Mouse (Mus musculus) ES-E14 (cell line): ENCODE results near the gene Sdc3.

Experiments
- MAFK ChIP-seq: IDR thresholded peaks from 2 replicates; pipeline ENCODE4 v1.6.1; 2014; ENCODE audit warnings: mild to moderate bottlenecking, low read depth, low read length, inconsistent platforms; ENCODE audit not compliant: insufficient read depth
- ZC3H11A ChIP-seq: IDR thresholded peaks from 2 replicates; pipeline ENCODE4 v1.6.1; 2012; ENCODE audit warnings: low read depth, mild to moderate bottlenecking, inconsistent platforms, low read length, borderline replicate concordance
- ZNF384 ChIP-seq: IDR thresholded peaks from 2 replicates; pipeline ENCODE4 v1.6.1; 2012; ENCODE audit warnings: low read depth, low read length, inconsistent platforms

GRCm38 (mm10) chr4:130793180-130793501 lies 804 bp downstream of the Sdc3 start:
- TF ChIP-seq ZC3H11A (no peak), MAFK (no peak), ZNF384 (no peak)
